Mouse (Mus musculus) midbrain, embryonic 15.5 days (tissue): ENCODE measurements around the gene Ccdc6. TPM values are rescaled to one million over a fixed set of nuclear protein-coding genes. Genes with fewer than 3 reads are reported as not detected.

ENCODE experiments used
- ATAC-seq: fragments of 200-750 bp; cut with Nextera tagmentation; replicated peaks from 2 replicates; pipeline ENCODE4 v1.8.0; 2017; ENCODE audit warnings: moderate TSS enrichment
- H3K27ac ChIP-seq: fragments of 300-500 bp; sonication (generic); 2 replicates; pipeline ENCODE4 v1.5.1; 2015; ENCODE audit warnings: mild to moderate bottlenecking, inconsistent platforms
- H3K27me3 ChIP-seq: fragments of 300-500 bp; sonication (generic); replicated peaks from 2 replicates; pipeline ENCODE4 v1.6.1; 2015; ENCODE audit warnings: inconsistent platforms
- H3K36me3 ChIP-seq: fragments of 300-500 bp; sonication (generic); replicated peaks from 2 replicates; pipeline ENCODE4 v1.6.1; 2015; ENCODE audit warnings: inconsistent platforms
- H3K4me1 ChIP-seq: fragments of 300-500 bp; sonication (generic); 2 replicates; pipeline ENCODE4 v1.6.1; 2015; ENCODE audit warnings: inconsistent platforms
- H3K4me2 ChIP-seq: fragments of 300-500 bp; sonication (generic); 2 replicates; pipeline ENCODE4 v1.6.1; 2015; ENCODE audit warnings: inconsistent platforms, mild to moderate bottlenecking, moderate library complexity
- H3K4me3 ChIP-seq: fragments of 300-500 bp; sonication (generic); 2 replicates; pipeline ENCODE4 v1.5.1; 2015; ENCODE audit warnings: mild to moderate bottlenecking, inconsistent platforms
- H3K9ac ChIP-seq: fragments of 300-500 bp; sonication (generic); 2 replicates; pipeline ENCODE4 v1.6.1; 2015; ENCODE audit warnings: mild to moderate bottlenecking, inconsistent platforms
- H3K9me3 ChIP-seq: fragments of 300-500 bp; sonication (generic); 2 replicates; pipeline ENCODE4 v1.6.1; 2016; ENCODE audit warnings: inconsistent platforms
- WGBS: fragments of 180-500 bp; shearing (Covaris S2); methylation state at CpG from one replicate; pipeline ENCODE4 v1.1.7; 2015; ENCODE audit warnings: mixed read lengths; 5-methylcytosine and 5-hydroxymethylcytosine counted together
- polyA plus RNA-seq: library from polyadenylated mRNA; unstranded; fragments of >200 nt; fragmentation: Nextera tagmentation; extraction: Ambion mirVana; gene quantifications from 2 replicates; pipeline ENCODE4 v1.2.1, GENCODE M21; 2015

Gene Ccdc6
- polyA plus RNA-seq, 1 experiment from 2014 or later = 25.3 TPM

GRCm38 (mm10) chr10:70161504-70161903, 64.6 kb downstream of the Ccdc6 start:
- no peak for ATAC-seq
- no peak overlapping the region for H3K4me3 ChIP-seq
- H3K4me1 ChIP-seq = peaks cover 9% of the 10 kb centered on the region
- 92% methylated on average over 14 of the region's 14 CpGs for WGBS
- no peak overlapping the region for H3K27ac ChIP-seq
- H3K36me3 ChIP-seq = no peaks in the 10 kb centered on the region
- H3K27me3 ChIP-seq = no peaks in the 10 kb centered on the region
- no peak overlapping the region for H3K4me2 ChIP-seq
- H3K9ac ChIP-seq = no peak overlapping the region
- H3K9me3 ChIP-seq = no peaks in the 10 kb centered on the region

GRCm38 (mm10) chr10:70163681-70164080, 66.8 kb downstream of the Ccdc6 start:
- Histone ChIP-seq H3K4me1 (peaks cover 13% of the 10 kb centered on the region), H3K9me3 (no peaks in the 10 kb centered on the region), H3K4me2 (no peak overlapping the region), H3K9ac (no peak overlapping the region), H3K36me3 (no peaks in the 10 kb centered on the region; the same call in 1 of the 2 replicates), H3K4me3 (no peak overlapping the region), H3K27me3 (no peaks in the 10 kb centered on the region), H3K27ac (peak overlapping the region; percentile 22; the same call in 1 of the 2 replicates)
- ATAC-seq = no peak
- WGBS = 52% methylated on average over 5 of the region's 5 CpGs

- Histone ChIP-seq H3K4me3 (no peak overlapping the region), H3K9me3 (no peaks in the 10 kb centered on the region), H3K4me1 (peaks cover 18% of the 10 kb centered on the region), H3K27me3 (no peaks in the 10 kb centered on the region), H3K27ac (no peak overlapping the region), H3K9ac (no peak overlapping the region), H3K4me2 (no peak overlapping the region), H3K36me3 (no peaks in the 10 kb centered on the region; the same call in 1 of the 2 replicates)
- WGBS = 82% methylated on average over 6 of the region's 6 CpGs
- ATAC-seq = no peak
Measured at GRCm38 (mm10) chr10:70165877-70166276, 69.0 kb downstream of the Ccdc6 start.

GRCm38 (mm10) chr10:70166427-70166826, 69.5 kb downstream of the Ccdc6 start:
- peaks cover 20% of the 10 kb centered on the region for H3K4me1 ChIP-seq
- no peak for ATAC-seq
- 91% methylated on average over 5 of the region's 5 CpGs for WGBS
- H3K9ac ChIP-seq = no peak overlapping the region
- no peak overlapping the region for H3K4me3 ChIP-seq
- H3K27ac ChIP-seq = no peak overlapping the region
- no peak overlapping the region for H3K4me2 ChIP-seq
- H3K27me3 ChIP-seq = no peaks in the 10 kb centered on the region
- no peaks in the 10 kb centered on the region; the same call in 1 of the 2 replicates for H3K36me3 ChIP-seq
- no peaks in the 10 kb centered on the region for H3K9me3 ChIP-seq

GRCm38 (mm10) chr10:70167625-70168024, 70.7 kb downstream of the Ccdc6 start:
- Histone ChIP-seq H3K27me3 (no peaks in the 10 kb centered on the region), H3K4me3 (no peak overlapping the region), H3K4me2 (no peak overlapping the region), H3K27ac (no peak overlapping the region), H3K36me3 (no peaks in the 10 kb centered on the region; the same call in 1 of the 2 replicates), H3K4me1 (peaks cover 21% of the 10 kb centered on the region), H3K9ac (no peak overlapping the region), H3K9me3 (no peaks in the 10 kb centered on the region)
- WGBS = 71% methylated on average over 11 of the region's 11 CpGs
- no peak for ATAC-seq

- Histone ChIP-seq H3K9me3 (no peaks in the 10 kb centered on the region), H3K27me3 (no peaks in the 10 kb centered on the region), H3K4me1 (peaks cover 21% of the 10 kb centered on the region), H3K27ac (peak overlapping the region; percentile 52), H3K4me3 (no peak overlapping the region), H3K36me3 (no peaks in the 10 kb centered on the region; the same call in 1 of the 2 replicates), H3K9ac (no peak overlapping the region), H3K4me2 (no peak overlapping the region)
- 83% methylated on average over 13 of the region's 13 CpGs for WGBS
- ATAC-seq = no peak
Measured at GRCm38 (mm10) chr10:70168396-70168795, 71.5 kb downstream of the Ccdc6 start.

GRCm38 (mm10) chr10:70169044-70169443, 72.1 kb downstream of the Ccdc6 start:
- Histone ChIP-seq H3K9ac (no peak overlapping the region), H3K36me3 (no peaks in the 10 kb centered on the region; the same call in 1 of the 2 replicates), H3K4me2 (no peak overlapping the region), H3K27me3 (no peaks in the 10 kb centered on the region), H3K9me3 (no peaks in the 10 kb centered on the region), H3K4me3 (no peak overlapping the region), H3K27ac (peak overlapping the region; percentile 52), H3K4me1 (peaks cover 16% of the 10 kb centered on the region)
- ATAC-seq = peak; percentile 46; the same call in 1 of the 2 replicates
- 55% methylated on average over 18 of the region's 18 CpGs for WGBS

GRCm38 (mm10) chr10:70173314-70173713, 76.4 kb downstream of the Ccdc6 start:
- no peaks in the 10 kb centered on the region for H3K9me3 ChIP-seq
- no peak overlapping the region for H3K9ac ChIP-seq
- no peak overlapping the region for H3K27ac ChIP-seq
- H3K4me1 ChIP-seq = peaks cover 15% of the 10 kb centered on the region
- no peak overlapping the region for H3K4me2 ChIP-seq
- no peak for ATAC-seq
- H3K36me3 ChIP-seq = peaks cover 7% of the 10 kb centered on the region; the same call in 1 of the 2 replicates
- H3K27me3 ChIP-seq = no peaks in the 10 kb centered on the region
- no peak overlapping the region for H3K4me3 ChIP-seq
- 59% methylated on average over 3 of the region's 3 CpGs for WGBS

- no peaks in the 10 kb centered on the region for H3K9me3 ChIP-seq
- no peak overlapping the region for H3K9ac ChIP-seq
- no peaks in the 10 kb centered on the region for H3K27me3 ChIP-seq
- no peak overlapping the region for H3K4me3 ChIP-seq
- H3K4me1 ChIP-seq = peaks cover 3% of the 10 kb centered on the region; the same call in 1 of the 2 replicates
- H3K36me3 ChIP-seq = peaks cover 7% of the 10 kb centered on the region; the same call in 1 of the 2 replicates
- 80% methylated on average over 16 of the region's 16 CpGs for WGBS
- no peak overlapping the region for H3K4me2 ChIP-seq
- ATAC-seq = no peak
- H3K27ac ChIP-seq = no peak overlapping the region
Measured at GRCm38 (mm10) chr10:70174494-70175190, 77.7 kb downstream of the Ccdc6 start.

- no peak for ATAC-seq
Measured at GRCm38 (mm10) chr10:70180727-70181126, 83.8 kb downstream of the Ccdc6 start.

GRCm38 (mm10) chr10:70181279-70181972, 84.5 kb downstream of the Ccdc6 start:
- H3K4me1 ChIP-seq = peaks cover 8% of the 10 kb centered on the region; the same call in 1 of the 2 replicates
- no peak overlapping the region for H3K9ac ChIP-seq
- WGBS = 88% methylated on average over 11 of the region's 11 CpGs
- H3K4me3 ChIP-seq = no peak overlapping the region
- ATAC-seq = no peak
- no peak overlapping the region for H3K4me2 ChIP-seq
- peaks cover 7% of the 10 kb centered on the region; the same call in 1 of the 2 replicates for H3K36me3 ChIP-seq
- no peaks in the 10 kb centered on the region for H3K9me3 ChIP-seq
- H3K27ac ChIP-seq = no peak overlapping the region
- no peaks in the 10 kb centered on the region for H3K27me3 ChIP-seq

More at GRCm38 (mm10) chr10:70180727-70181126, 83.8 kb downstream of the Ccdc6 start:
- H3K4me2 ChIP-seq = no peak overlapping the region
- H3K36me3 ChIP-seq = peaks cover 7% of the 10 kb centered on the region; the same call in 1 of the 2 replicates
- 91% methylated on average over 9 of the region's 9 CpGs for WGBS
- H3K27me3 ChIP-seq = no peaks in the 10 kb centered on the region
- no peak overlapping the region for H3K27ac ChIP-seq
- no peak overlapping the region for H3K4me3 ChIP-seq
- H3K4me1 ChIP-seq = peaks cover 8% of the 10 kb centered on the region; the same call in 1 of the 2 replicates
- H3K9me3 ChIP-seq = no peaks in the 10 kb centered on the region
- H3K9ac ChIP-seq = no peak overlapping the region
